Mouse (Mus musculus) 3134 (cell line): ENCODE data around the gene Trio.
"Not testable (repeated sequence)": the region's sequence is repeated elsewhere in the genome, so short reads cannot be mapped to it uniquely, and the experiment has no call there.

Experiments
- DNase-seq: peaks from one replicate; pipeline ENCODE4 v3.0.0-alpha.2; 2011; ENCODE audit warnings: low spot score; ENCODE audit not compliant: insufficient read length; ENCODE audit errors: extremely low read depth

Gene Trio

GRCm38 (mm10) chr15:27857242-27857641 lies 168.4 kb downstream of the Trio start:
- no peak for DNase-seq

- no peak for DNase-seq
These were observed 169.4 kb downstream of the Trio start for GRCm38 (mm10) chr15:27856050-27856787.

- no peak for DNase-seq
These were observed 174.3 kb downstream of the Trio start for GRCm38 (mm10) chr15:27851312-27851711.

DNA sequence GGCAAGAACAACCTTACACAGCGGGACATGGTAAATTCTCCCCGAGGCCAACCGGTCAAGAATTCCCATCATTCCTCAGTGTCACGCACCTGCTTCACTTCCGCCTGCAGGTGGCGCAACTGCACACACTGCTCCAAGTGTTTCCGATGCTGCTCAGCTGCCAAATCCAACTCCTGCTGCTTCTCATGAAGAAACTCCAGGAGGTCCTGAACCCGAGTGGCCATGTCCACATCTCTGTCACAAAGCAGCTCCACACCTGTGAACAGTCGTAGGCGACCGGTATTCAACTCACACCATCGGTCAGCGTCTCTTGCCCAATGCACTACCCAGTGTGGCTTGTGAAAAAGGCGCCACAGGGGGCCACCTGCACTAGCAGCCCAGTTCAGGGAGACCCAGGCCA lies 174.7 kb downstream of the Trio start:
- no peak for DNase-seq

DNA sequence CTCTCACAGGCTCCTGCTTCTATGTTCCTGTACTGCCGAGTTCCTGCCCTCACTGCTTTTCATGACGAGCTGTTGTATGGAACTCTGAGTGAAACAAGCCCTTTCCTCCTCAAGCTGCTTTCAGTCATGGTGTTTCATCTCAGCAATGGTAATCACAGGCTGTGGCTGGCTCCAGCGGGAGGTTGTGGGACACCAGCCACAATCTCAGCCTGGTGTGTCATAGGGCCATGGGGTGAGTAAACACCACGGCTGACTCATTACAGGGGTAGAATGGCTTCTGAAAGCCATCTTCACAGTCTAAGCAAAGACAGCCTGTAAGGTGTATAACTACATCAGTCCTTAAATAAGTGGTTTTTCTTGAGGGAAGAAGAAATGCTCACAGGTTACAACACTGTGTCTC lies 175.7 kb downstream of the Trio start:
- peak; percentile 69 for DNase-seq

- no peak for DNase-seq
These were observed 184.0 kb downstream of the Trio start for GRCm38 (mm10) chr15:27841696-27842095.

DNA sequence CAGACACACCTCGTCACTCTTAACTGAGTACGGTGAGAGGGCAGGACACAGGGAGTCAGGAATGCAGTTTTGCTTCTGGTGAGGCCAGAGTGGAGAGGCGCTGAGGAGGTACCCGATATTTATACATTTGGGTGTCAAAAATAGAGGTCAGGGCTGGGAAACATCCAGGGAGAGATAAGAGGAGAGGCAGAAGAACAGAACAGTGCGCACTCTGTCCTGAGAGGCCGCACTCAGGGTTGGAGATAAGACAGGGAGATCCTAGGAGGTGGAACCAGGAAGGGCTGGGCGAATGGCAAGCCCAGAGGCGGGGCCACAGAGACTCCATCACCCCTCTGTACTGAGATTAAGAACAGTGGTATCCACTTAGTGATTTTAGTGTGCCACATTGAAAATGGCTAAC lies 185.1 kb downstream of the Trio start:
- no peak for DNase-seq

DNA sequence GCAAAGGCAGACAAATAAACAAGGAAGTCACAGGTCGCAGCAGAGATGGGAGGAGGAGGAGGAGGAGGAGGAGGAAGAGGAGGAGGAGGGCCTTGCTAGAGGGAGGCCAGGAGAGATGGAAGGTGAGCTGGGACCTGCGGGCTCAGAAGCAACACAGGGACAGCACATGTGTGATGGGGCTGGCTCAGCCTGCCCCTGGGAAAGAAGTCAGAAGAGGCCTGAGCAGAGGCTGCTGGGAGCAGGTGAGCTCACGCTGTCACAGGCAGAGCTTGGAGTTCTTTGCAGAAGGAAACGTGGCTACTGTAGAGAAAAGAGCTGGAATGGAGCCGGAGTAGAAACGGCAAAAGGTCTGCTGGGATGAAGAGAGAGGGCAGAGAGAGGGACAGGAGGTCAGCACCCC lies 185.5 kb downstream of the Trio start:
- no peak for DNase-seq

- no peak for DNase-seq
These were observed 194.0 kb downstream of the Trio start for GRCm38 (mm10) chr15:27831646-27832045.

DNA sequence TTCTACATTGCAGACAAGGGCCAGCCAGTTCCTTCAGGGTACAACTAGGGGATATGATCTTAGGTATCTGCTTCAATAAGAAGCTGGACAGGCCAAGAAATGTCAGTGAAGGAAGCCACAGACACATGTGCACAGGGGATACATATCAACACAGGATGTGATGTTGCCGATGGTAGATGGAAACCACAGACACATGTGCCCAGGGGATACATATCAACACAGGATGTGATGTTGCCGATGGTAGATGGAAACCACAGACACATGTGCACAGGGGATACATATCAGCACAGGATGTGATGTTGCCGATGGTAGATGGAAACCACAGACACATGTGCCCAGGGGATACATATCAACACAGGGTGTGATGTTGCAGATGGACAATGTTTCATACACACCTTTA lies 197.8 kb downstream of the Trio start:
- not testable (repeated sequence) for DNase-seq

DNA sequence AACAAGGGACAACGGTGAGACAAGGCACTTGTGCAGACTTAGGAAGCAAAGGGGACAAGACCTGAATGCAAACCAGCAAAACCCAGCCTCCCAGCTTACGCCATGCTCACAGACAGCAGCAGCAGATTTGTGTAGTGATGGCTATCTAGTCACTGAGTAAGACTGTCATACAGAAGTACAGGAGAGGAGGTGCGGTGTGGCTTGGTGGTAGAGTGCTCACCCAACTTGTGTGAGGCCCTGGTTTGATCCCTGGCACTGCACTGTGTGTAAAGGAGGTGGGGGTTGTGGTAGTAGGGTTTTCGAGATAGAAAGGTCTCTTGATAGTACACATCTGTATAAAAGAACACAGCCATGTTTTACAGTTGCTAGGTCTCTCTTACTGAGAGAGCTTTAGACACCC lies 198.8 kb downstream of the Trio start:
- no peak for DNase-seq

GRCm38 (mm10) chr15:27826048-27826637 lies 199.5 kb downstream of the Trio start:
- DNase-seq, result no peak

DNA sequence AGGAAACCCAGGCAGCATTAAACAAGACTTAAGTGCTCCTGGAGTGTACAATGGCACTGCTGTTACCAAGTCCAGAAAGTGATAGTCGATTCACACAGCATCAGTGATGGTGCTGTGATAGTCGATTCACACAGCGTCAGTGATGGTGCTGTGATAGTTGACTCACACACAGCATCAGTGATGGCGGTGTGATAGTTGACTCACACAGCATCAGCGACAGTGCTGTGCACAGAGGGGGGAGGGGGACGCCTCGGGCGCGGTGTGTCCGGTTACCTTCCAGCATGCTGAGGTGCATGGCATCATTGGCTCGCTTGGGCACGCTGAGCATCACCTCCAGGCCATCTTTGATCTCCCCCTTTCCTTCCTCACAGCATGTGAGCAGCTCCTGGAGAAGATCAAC lies 200.3 kb downstream of the Trio start:
- DNase-seq, result no peak

DNA sequence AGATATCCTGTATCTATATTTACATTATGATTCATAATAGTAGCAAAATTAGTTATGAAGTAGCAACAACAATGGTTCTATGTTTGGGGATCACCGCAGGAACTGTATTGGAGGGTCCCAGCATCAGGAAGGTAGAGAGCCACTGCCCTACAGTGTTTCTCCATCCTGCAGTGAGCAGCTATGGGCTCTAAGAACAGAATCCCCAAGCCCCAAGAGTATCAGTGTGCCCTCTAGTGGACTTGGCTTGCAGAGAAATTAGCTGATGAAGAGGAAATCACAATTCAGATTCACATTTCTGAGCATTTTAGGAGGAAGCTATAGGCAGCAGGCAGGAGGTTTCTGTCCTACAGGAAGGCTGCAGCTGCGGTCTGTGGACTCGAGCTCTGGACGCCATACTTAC lies 202.1 kb downstream of the Trio start:
- DNase-seq, result no peak

- DNase-seq, result no peak
These were observed 203.2 kb downstream of the Trio start for GRCm38 (mm10) chr15:27822461-27822860.

DNA sequence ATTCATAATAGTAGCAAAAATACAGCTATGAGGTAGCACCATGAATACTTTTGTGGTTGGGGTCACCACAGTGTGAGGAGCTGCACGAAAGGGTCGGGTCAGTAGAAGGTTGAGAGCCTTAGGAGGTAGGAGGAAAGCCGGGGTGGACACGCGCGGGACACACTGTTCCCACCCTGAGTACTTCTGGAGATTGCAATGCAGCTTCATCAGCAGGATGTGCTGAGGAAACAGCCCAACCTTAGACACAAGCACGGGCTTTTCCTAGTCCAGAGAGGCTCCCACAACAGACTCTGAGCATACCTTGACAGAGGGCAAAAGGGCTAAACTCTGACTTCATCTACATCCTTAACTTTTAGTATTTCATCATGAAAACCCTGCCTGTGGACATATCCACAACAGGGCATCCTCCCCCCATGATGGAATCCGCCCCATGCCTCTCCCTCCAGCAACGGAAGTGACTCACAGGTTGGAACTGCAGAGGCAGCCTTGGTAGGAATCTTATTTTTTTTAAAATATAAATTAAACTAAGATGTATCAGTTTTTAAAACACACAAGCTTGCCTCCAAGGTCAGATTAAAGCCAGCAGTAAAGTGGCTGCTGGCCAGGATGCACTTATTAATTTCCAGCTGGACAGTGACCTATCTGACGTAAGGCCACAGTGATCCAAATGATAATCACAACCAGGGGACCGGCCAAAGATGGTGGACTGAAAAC lies 203.8 kb downstream of the Trio start:
- peak; percentile 31 for DNase-seq

GRCm38 (mm10) chr15:27817096-27817495 lies 208.6 kb downstream of the Trio start:
- no peak for DNase-seq

GRCm38 (mm10) chr15:27814677-27815391 lies 210.8 kb downstream of the Trio start:
- no peak for DNase-seq

- no peak for DNase-seq
These were observed 214.7 kb downstream of the Trio start for GRCm38 (mm10) chr15:27810793-27811488.

DNA sequence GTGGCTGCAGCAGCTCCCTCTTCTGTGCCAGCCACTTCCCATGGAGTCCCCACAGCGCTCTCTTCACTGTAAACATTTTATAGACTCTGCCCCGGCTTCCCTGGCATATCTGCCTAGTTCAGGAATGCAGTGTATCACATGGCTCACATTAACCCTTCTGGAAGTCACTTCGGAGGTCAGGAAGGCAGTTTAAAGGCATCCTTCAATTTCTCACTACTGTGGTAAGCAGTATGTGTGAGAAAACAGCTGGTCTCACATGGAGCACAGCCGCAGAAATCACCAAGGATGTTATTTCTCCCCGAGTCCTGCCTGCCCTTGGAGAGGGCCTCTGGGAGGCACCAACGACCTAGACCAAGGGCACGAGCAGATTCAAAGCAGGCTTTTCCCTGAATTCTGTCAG lies 215.4 kb downstream of the Trio start:
- DNase-seq, result no peak
